Mouse (Mus musculus): ENCODE data around the gene Timm17b. TPM values are rescaled to one million over a fixed set of nuclear protein-coding genes. Genes with fewer than 3 reads are reported as not detected.
A peak's percentile ranks its signal among the peaks of the same experiment; 100 is the strongest.

The Timm17b gene
- total and polyA plus RNA-seq, 3 experiments = 33.1 to 76.7 (median 38.8) TPM

DNA sequence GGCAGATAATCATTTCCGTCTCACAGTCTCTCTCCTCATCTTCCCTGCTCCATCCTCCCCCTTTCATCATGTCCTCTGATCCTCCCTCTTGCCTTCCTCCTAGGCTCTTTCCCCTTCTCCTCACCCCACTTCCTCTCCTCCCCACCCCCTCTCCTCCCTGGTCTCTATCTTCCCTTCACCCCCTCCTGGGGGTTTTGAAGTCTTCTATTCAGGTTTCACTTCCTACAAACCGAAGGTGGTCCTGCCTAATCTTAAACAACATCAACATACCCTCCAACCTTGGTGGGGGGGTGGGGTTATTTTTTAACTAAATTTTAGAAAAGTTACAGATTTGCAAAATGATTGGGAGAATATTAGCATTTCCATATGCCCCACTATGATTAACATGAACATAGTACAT is 30.7 kb upstream of the Timm17b start:
- Histone ChIP-seq H3K36me3 (replicated peaks in 1 of 2; ENCODE audit: control insufficient read depth in 1 of 2, insufficient read depth in 1 of 2, low read length in 1 of 2) (peaks cover 27 to 34% of the 10 kb centered on the region in 2 experiments), H3K79me2 (replicated peaks; ENCODE audit: control insufficient read depth, extremely low read depth, insufficient read depth, poor library complexity, severe bottlenecking) (peaks cover 17% of the 10 kb centered on the region), H3K27me3 (replicated peaks) (no peaks in the 10 kb centered on the region), H3K9ac (ENCODE audit: insufficient read depth, low read depth) (peak overlapping the region; percentile 60; the same call in 1 of the 2 replicates), H3K4me1 (ENCODE audit: control insufficient read depth in 1 of 2, insufficient read depth in 2 of 2) (peaks cover 6 to 48% of the 10 kb centered on the region in 2 experiments; a peak in 3 of 4 replicates), H3K4me3 (replicated peaks in 1 of 3; ENCODE audit: low read depth in 2 of 3, low read length in 2 of 3, poor library complexity in 1 of 3) (peak overlapping the region in 2 of 3 experiments; percentile 35 to 43), H3K9me3 (replicated peaks; ENCODE audit: low read length) (no peaks in the 10 kb centered on the region), H3K4me2 (ENCODE audit: insufficient read depth, low read depth, poor library complexity, severe bottlenecking) (peak overlapping the region; percentile 78; the same call in 1 of the 2 replicates), H3K27ac (ENCODE audit: insufficient read depth, low read depth) (peak overlapping the region; percentile 98)
- in situ Hi-C loops (cut with MboI; ENCODE audit: low pct_ligation_motif_present, low pct_unique_long_range_greater_than_20kb, low sequenced_read_pairs) (no loop called here), dilution Hi-C loops (cut with MboI; ENCODE audit: extremely low pct_ligation_motif_present, extremely low pct_unique_long_range_greater_than_20kb, low sequenced_read_pairs) (no loop called here)
- no peak for DNase-seq (ENCODE audit: extremely low read depth)
- TF ChIP-seq MAFK (IDR thresholded peaks at IDR 0.05; ENCODE audit: insufficient replicate concordance, low read length) = no peak
- 0 out of 2 replicates have a peak, but pooled peaks have one; percentile 65 for TF ChIP-seq MAZ (IDR thresholded peaks at IDR 0.05; ENCODE audit: low read depth, low read length)
- TF ChIP-seq KAT2A (IDR thresholded peaks at IDR 0.05; ENCODE audit: insufficient replicate concordance, low read length) = no peak
- TF ChIP-seq PAX5 (IDR thresholded peaks at IDR 0.05; ENCODE audit: low read length) = no peak
- no peak for TF ChIP-seq CTCF (conservative IDR thresholded peaks at IDR 0.05 in 1 of 2, IDR thresholded peaks at IDR 0.05 in 1 of 2; ENCODE audit: low read depth in 2 of 2, low read length in 2 of 2)
- TF ChIP-seq UBTF (IDR thresholded peaks at IDR 0.05; ENCODE audit: low read depth, low read length) = no peak
- TF ChIP-seq NRF1 (IDR thresholded peaks at IDR 0.05; ENCODE audit: low read depth, low read length) = no peak
- TF ChIP-seq BHLHE40 (IDR thresholded peaks at IDR 0.05; ENCODE audit: low read depth, low read length) = peak; percentile 26; the same call in 1 of the 2 replicates
- peak; percentile 39; the same call in 1 of the 2 replicates for TF ChIP-seq TCF12 (IDR thresholded peaks at IDR 0.05; ENCODE audit: low read depth, low read length)
- TF ChIP-seq MXI1 (IDR thresholded peaks at IDR 0.05; ENCODE audit: low read depth, low read length) = no peak
- no peak for TF ChIP-seq TBP (conservative IDR thresholded peaks at IDR 0.05; ENCODE audit: low read depth, low read length)
- TF ChIP-seq EP300 (IDR thresholded peaks at IDR 0.05; ENCODE audit: low read length) = peak; percentile 41; the same call in 1 of the 2 replicates
- TF ChIP-seq MAX (IDR thresholded peaks at IDR 0.05; ENCODE audit: low read length) = no peak
- TF ChIP-seq ZMIZ1 (IDR thresholded peaks at IDR 0.05; ENCODE audit: low read depth, low read length) = no peak
- TF ChIP-seq USF2 (conservative IDR thresholded peaks at IDR 0.05; ENCODE audit: low read depth, low read length) = no peak
- no peak for TF ChIP-seq E2F4 (IDR thresholded peaks at IDR 0.05; ENCODE audit: insufficient replicate concordance, low read depth, low read length)
- no peak for TF ChIP-seq MYC (IDR thresholded peaks at IDR 0.05; ENCODE audit: low read depth, low read length)
- TF ChIP-seq CHD2 (IDR thresholded peaks at IDR 0.05; ENCODE audit: low read length) = peak; percentile 83
- no peak for TF ChIP-seq RAD21 (IDR thresholded peaks at IDR 0.05; ENCODE audit: low read depth, low read length)
- no peak for TF ChIP-seq ZKSCAN1 (IDR thresholded peaks at IDR 0.05; ENCODE audit: borderline replicate concordance, low read depth, low read length)
- no peak for TF ChIP-seq JUN (IDR thresholded peaks at IDR 0.05; ENCODE audit: insufficient read depth, low read depth, low read length)
- TF ChIP-seq USF1 (IDR thresholded peaks at IDR 0.05; ENCODE audit: low read depth, low read length) = no peak
- TF ChIP-seq ETS1 (conservative IDR thresholded peaks at IDR 0.05; ENCODE audit: low read depth, low read length) = peak; percentile 42; the same call in 1 of the 2 replicates
- no peak for TF ChIP-seq JUND (conservative IDR thresholded peaks at IDR 0.05; ENCODE audit: low read depth, low read length)
- no peak for TF ChIP-seq ELF1 (IDR thresholded peaks at IDR 0.05; ENCODE audit: low read depth, low read length)
- TF ChIP-seq GABPA (IDR thresholded peaks at IDR 0.05; ENCODE audit: insufficient replicate concordance, low read depth, low read length) = no peak
- no peak for TF ChIP-seq HCFC1 (IDR thresholded peaks at IDR 0.05; ENCODE audit: low read depth, low read length)
- TF ChIP-seq IRF4 (IDR thresholded peaks at IDR 0.05; ENCODE audit: low read depth, low read length) = peak; percentile 87
- TF ChIP-seq SIN3A (IDR thresholded peaks at IDR 0.05; ENCODE audit: low read length) = 0 out of 2 replicates have a peak, but pooled peaks have one; percentile 17
- TF ChIP-seq SMC3 (IDR thresholded peaks at IDR 0.05; ENCODE audit: low read depth, low read length) = no peak
- no peak; the same call in 1 of the 2 replicates for TF ChIP-seq CHD1 (IDR thresholded peaks at IDR 0.05; ENCODE audit: low read depth, low read length)
- peak; percentile 64; the same call in 1 of the 2 replicates for TF ChIP-seq RCOR1 (conservative IDR thresholded peaks at IDR 0.05; ENCODE audit: low read depth, low read length)
- TF ChIP-seq ZC3H11A (IDR thresholded peaks at IDR 0.05; ENCODE audit: low read depth, low read length) = no peak
- 0 out of 2 replicates have a peak, but pooled peaks have one; percentile 18 for TF ChIP-seq MEF2A (IDR thresholded peaks at IDR 0.05; ENCODE audit: borderline replicate concordance, low read depth, low read length)
- no peak for TF ChIP-seq POLR2A (IDR thresholded peaks at IDR 0.05; ENCODE audit: low read depth, low read length)
- TF ChIP-seq ZNF384 (IDR thresholded peaks at IDR 0.05; ENCODE audit: low read depth, low read length) = no peak
- no peak for TF ChIP-seq POLR2AphosphoS2 (IDR thresholded peaks at IDR 0.05; ENCODE audit: low read depth, low read length)
- TF ChIP-seq NELFE (IDR thresholded peaks at IDR 0.05; ENCODE audit: low read depth, low read length) = no peak

Data from CH12.LX (cell line).